Mouse (Mus musculus): Measurements from ENCODE around the gene Traf7. TPM values are rescaled to one million over a fixed set of nuclear protein-coding genes. Genes with fewer than 3 reads are reported as not detected.

Traf7 gene
- 65.8 and 71.1 TPM in 2 replicates for polyA plus RNA-seq (2014; fragmentation: Nextera tagmentation; extraction: Ambion mirVana)

GRCm38 (mm10) chr17:24527723-24528559, at the start of gene Traf7:
TSS of gene Traf7 (minus strand) at chr17:24527938.
- under 1% methylated on average over 40 of the region's 40 CpGs for WGBS
- ATAC-seq (ENCODE audit: low FRiP score), result peak; percentile 97

GRCm38 (mm10) chr17:24573811-24574210, 46.1 kb upstream of the Traf7 start:
- Histone ChIP-seq H3K27me3 (ENCODE audit: control insufficient read depth, insufficient read depth, low read length) (no peaks in the 10 kb centered on the region), H3K4me3 (ENCODE audit: low read depth, low read length) (no peak overlapping the region), H3K9ac (ENCODE audit: low read depth, low read length) (no peak overlapping the region), H3K27ac (ENCODE audit: low read depth, low read length) (no peak overlapping the region), H3K4me2 (replicated peaks; ENCODE audit: low read depth, low read length) (no peak overlapping the region), H3K4me1 (replicated peaks; ENCODE audit: control insufficient read depth, insufficient read depth, low read length) (no peaks in the 10 kb centered on the region), H3K9me3 (ENCODE audit: control insufficient read depth, low read length) (no peaks in the 10 kb centered on the region), H3K36me3 (ENCODE audit: control insufficient read depth, insufficient read depth, low read length) (peaks cover 11% of the 10 kb centered on the region; the same call in 1 of the 2 replicates)
- ATAC-seq (ENCODE audit: low FRiP score) (no peak), DNase-seq (ENCODE audit: low spot score) (no peak)
- WGBS, result 95% methylated on average over 9 of the region's 9 CpGs

More at GRCm38 (mm10) chr17:24527723-24528559, at the start of gene Traf7:
- Histone ChIP-seq H3K9me3 (ENCODE audit: control insufficient read depth, low read length) (no peaks in the 10 kb centered on the region), H3K27ac (ENCODE audit: low read depth, low read length) (peak within 1 kb of the TSS; percentile 75), H3K4me3 (ENCODE audit: low read depth, low read length) (peak within 1 kb of the TSS; percentile 88), H3K4me2 (replicated peaks; ENCODE audit: low read depth, low read length) (peak within 1 kb of the TSS; percentile 83), H3K9ac (ENCODE audit: low read depth, low read length) (peak within 1 kb of the TSS; percentile 83), H3K27me3 (ENCODE audit: control insufficient read depth, insufficient read depth, low read length) (no peaks in the 10 kb centered on the region), H3K36me3 (ENCODE audit: control insufficient read depth, insufficient read depth, low read length) (no peaks in the 10 kb centered on the region; the same call in 1 of the 2 replicates), H3K4me1 (replicated peaks; ENCODE audit: control insufficient read depth, insufficient read depth, low read length) (peaks cover 12% of the 10 kb centered on the region)
- DNase-seq (ENCODE audit: low spot score), result peak; percentile 95

- no peaks in the 10 kb centered on the region for H3K9me3 ChIP-seq (ENCODE audit: control insufficient read depth, low read length)
- ATAC-seq (ENCODE audit: low FRiP score) (no peak), DNase-seq (ENCODE audit: low spot score) (no peak)
- H3K27ac ChIP-seq (ENCODE audit: low read depth, low read length), result no peak overlapping the region
- WGBS, result 94% methylated on average over 12 of the region's 12 CpGs
- peaks cover 8% of the 10 kb centered on the region; the same call in 1 of the 2 replicates for H3K36me3 ChIP-seq (ENCODE audit: control insufficient read depth, insufficient read depth, low read length)
- no peaks in the 10 kb centered on the region for H3K27me3 ChIP-seq (ENCODE audit: control insufficient read depth, insufficient read depth, low read length)
- no peak overlapping the region for H3K9ac ChIP-seq (ENCODE audit: low read depth, low read length)
- H3K4me2 ChIP-seq (replicated peaks; ENCODE audit: low read depth, low read length), result no peak overlapping the region
- no peaks in the 10 kb centered on the region for H3K4me1 ChIP-seq (replicated peaks; ENCODE audit: control insufficient read depth, insufficient read depth, low read length)
- no peak overlapping the region for H3K4me3 ChIP-seq (ENCODE audit: low read depth, low read length)
These were observed 45.0 kb upstream of the Traf7 start for GRCm38 (mm10) chr17:24572651-24573245.

GRCm38 (mm10) chr17:24569837-24570236, 42.1 kb upstream of the Traf7 start:
- Histone ChIP-seq H3K9me3 (ENCODE audit: control insufficient read depth, low read length) (no peaks in the 10 kb centered on the region), H3K4me1 (replicated peaks; ENCODE audit: control insufficient read depth, insufficient read depth, low read length) (no peaks in the 10 kb centered on the region), H3K9ac (ENCODE audit: low read depth, low read length) (no peak overlapping the region), H3K4me3 (ENCODE audit: low read depth, low read length) (no peak overlapping the region), H3K4me2 (replicated peaks; ENCODE audit: low read depth, low read length) (no peak overlapping the region), H3K36me3 (ENCODE audit: control insufficient read depth, insufficient read depth, low read length) (0 out of 2 replicates have a peak, but pooled peaks cover 3% of the 10 kb centered on the region), H3K27me3 (ENCODE audit: control insufficient read depth, insufficient read depth, low read length) (no peaks in the 10 kb centered on the region), H3K27ac (ENCODE audit: low read depth, low read length) (no peak overlapping the region)
- DNase-seq (ENCODE audit: low spot score) (no peak), ATAC-seq (ENCODE audit: low FRiP score) (no peak)
- WGBS, result 86% methylated on average over 4 of the region's 4 CpGs

- ATAC-seq (ENCODE audit: low FRiP score), result no peak
- WGBS, result 79% methylated on average over 8 of the region's 8 CpGs
- H3K36me3 ChIP-seq (ENCODE audit: control insufficient read depth, insufficient read depth, low read length), result 0 out of 2 replicates have a peak, but pooled peaks cover 3% of the 10 kb centered on the region
- no peaks in the 10 kb centered on the region for H3K27me3 ChIP-seq (ENCODE audit: control insufficient read depth, insufficient read depth, low read length)
- H3K9ac ChIP-seq (ENCODE audit: low read depth, low read length), result no peak overlapping the region
- no peak for DNase-seq (ENCODE audit: low spot score)
- no peaks in the 10 kb centered on the region for H3K9me3 ChIP-seq (ENCODE audit: control insufficient read depth, low read length)
- H3K4me3 ChIP-seq (ENCODE audit: low read depth, low read length), result no peak overlapping the region
- H3K4me1 ChIP-seq (replicated peaks; ENCODE audit: control insufficient read depth, insufficient read depth, low read length), result no peaks in the 10 kb centered on the region
- H3K4me2 ChIP-seq (replicated peaks; ENCODE audit: low read depth, low read length), result no peak overlapping the region
- no peak overlapping the region for H3K27ac ChIP-seq (ENCODE audit: low read depth, low read length)
These were observed 39.5 kb upstream of the Traf7 start for GRCm38 (mm10) chr17:24567034-24567779.

- no peak overlapping the region for H3K4me2 ChIP-seq (replicated peaks; ENCODE audit: low read depth, low read length)
These were observed 38.1 kb upstream of the Traf7 start for GRCm38 (mm10) chr17:24565792-24566191.

GRCm38 (mm10) chr17:24565092-24565491, 37.4 kb upstream of the Traf7 start:
- no peaks in the 10 kb centered on the region for H3K4me1 ChIP-seq (replicated peaks; ENCODE audit: control insufficient read depth, insufficient read depth, low read length)
- ATAC-seq (ENCODE audit: low FRiP score), result no peak

More at GRCm38 (mm10) chr17:24565792-24566191, 38.1 kb upstream of the Traf7 start:
- Histone ChIP-seq H3K9ac (ENCODE audit: low read depth, low read length) (no peak overlapping the region), H3K36me3 (ENCODE audit: control insufficient read depth, insufficient read depth, low read length) (no peaks in the 10 kb centered on the region), H3K4me1 (replicated peaks; ENCODE audit: control insufficient read depth, insufficient read depth, low read length) (no peaks in the 10 kb centered on the region), H3K27ac (ENCODE audit: low read depth, low read length) (no peak overlapping the region), H3K4me3 (ENCODE audit: low read depth, low read length) (no peak overlapping the region), H3K27me3 (ENCODE audit: control insufficient read depth, insufficient read depth, low read length) (no peaks in the 10 kb centered on the region), H3K9me3 (ENCODE audit: control insufficient read depth, low read length) (no peaks in the 10 kb centered on the region)
- no peak for ATAC-seq (ENCODE audit: low FRiP score)
- no peak for DNase-seq (ENCODE audit: low spot score)
- 77% methylated on average over 3 of the region's 3 CpGs for WGBS

GRCm38 (mm10) chr17:24564422-24564821, 36.7 kb upstream of the Traf7 start:
- H3K4me3 ChIP-seq (ENCODE audit: low read depth, low read length), result no peak overlapping the region
- H3K36me3 ChIP-seq (ENCODE audit: control insufficient read depth, insufficient read depth, low read length), result no peaks in the 10 kb centered on the region
- no peak overlapping the region for H3K27ac ChIP-seq (ENCODE audit: low read depth, low read length)
- WGBS, result 91% methylated on average over 4 of the region's 4 CpGs
- no peaks in the 10 kb centered on the region for H3K4me1 ChIP-seq (replicated peaks; ENCODE audit: control insufficient read depth, insufficient read depth, low read length)
- H3K27me3 ChIP-seq (ENCODE audit: control insufficient read depth, insufficient read depth, low read length), result no peaks in the 10 kb centered on the region
- H3K4me2 ChIP-seq (replicated peaks; ENCODE audit: low read depth, low read length), result no peak overlapping the region
- DNase-seq (ENCODE audit: low spot score) (no peak), ATAC-seq (ENCODE audit: low FRiP score) (no peak)
- no peak overlapping the region for H3K9ac ChIP-seq (ENCODE audit: low read depth, low read length)
- no peaks in the 10 kb centered on the region for H3K9me3 ChIP-seq (ENCODE audit: control insufficient read depth, low read length)

More at GRCm38 (mm10) chr17:24565092-24565491, 37.4 kb upstream of the Traf7 start:
- no peak for DNase-seq (ENCODE audit: low spot score)
- H3K9me3 ChIP-seq (ENCODE audit: control insufficient read depth, low read length), result no peaks in the 10 kb centered on the region
- no peak overlapping the region for H3K9ac ChIP-seq (ENCODE audit: low read depth, low read length)
- no peak overlapping the region for H3K4me2 ChIP-seq (replicated peaks; ENCODE audit: low read depth, low read length)
- 92% methylated on average over 3 of the region's 3 CpGs for WGBS
- no peak overlapping the region for H3K27ac ChIP-seq (ENCODE audit: low read depth, low read length)
- no peaks in the 10 kb centered on the region for H3K36me3 ChIP-seq (ENCODE audit: control insufficient read depth, insufficient read depth, low read length)
- H3K4me3 ChIP-seq (ENCODE audit: low read depth, low read length), result no peak overlapping the region
- H3K27me3 ChIP-seq (ENCODE audit: control insufficient read depth, insufficient read depth, low read length), result no peaks in the 10 kb centered on the region

Measured in hindbrain, embryonic 11.5 days (tissue).